Mouse (Mus musculus): ENCODE measurements around the gene Dock8.

- TF ChIP-seq CTCF (IDR thresholded peaks at IDR 0.05; ENCODE audit: low read depth, low read length) (no peak), POLR2A (IDR thresholded peaks at IDR 0.05; ENCODE audit: insufficient read depth, low read length) (no peak), EP300 (IDR thresholded peaks at IDR 0.05; ENCODE audit: insufficient read depth, low read depth, low read length) (no peak)
Measured at GRCm38 (mm10) chr19:24993526-24993925, 5.8 kb upstream of the Dock8 start.
